Mouse (Mus musculus): ENCODE measurements at regions not wholly inside any gene's neighbourhood (a gene's known extent, or its start where the extent isn't known, plus 50 kb on each side); places are given as distances from the start of the nearest gene placed in this dataset.

GRCm38 (mm10) chr12:35863141-35863540, 62.3 kb upstream of the Agr3 start:
- DNase-seq (ENCODE audit: low spot score): no peak

- DNase-seq (ENCODE audit: low spot score): peak; percentile 34
Observed at GRCm38 (mm10) chr12:35853159-35853558, 72.3 kb upstream of the Agr3 start.

- DNase-seq (ENCODE audit: low spot score): no peak
Observed at GRCm38 (mm10) chr12:35846905-35847610, 78.4 kb upstream of the Agr3 start.

- DNase-seq (ENCODE audit: low spot score): no peak
Observed at GRCm38 (mm10) chr12:35836946-35837345, 88.5 kb upstream of the Agr3 start.

GRCm38 (mm10) chr12:35833285-35833684, 92.1 kb upstream of the Agr3 start:
- no peak for DNase-seq (ENCODE audit: low spot score)

DNA sequence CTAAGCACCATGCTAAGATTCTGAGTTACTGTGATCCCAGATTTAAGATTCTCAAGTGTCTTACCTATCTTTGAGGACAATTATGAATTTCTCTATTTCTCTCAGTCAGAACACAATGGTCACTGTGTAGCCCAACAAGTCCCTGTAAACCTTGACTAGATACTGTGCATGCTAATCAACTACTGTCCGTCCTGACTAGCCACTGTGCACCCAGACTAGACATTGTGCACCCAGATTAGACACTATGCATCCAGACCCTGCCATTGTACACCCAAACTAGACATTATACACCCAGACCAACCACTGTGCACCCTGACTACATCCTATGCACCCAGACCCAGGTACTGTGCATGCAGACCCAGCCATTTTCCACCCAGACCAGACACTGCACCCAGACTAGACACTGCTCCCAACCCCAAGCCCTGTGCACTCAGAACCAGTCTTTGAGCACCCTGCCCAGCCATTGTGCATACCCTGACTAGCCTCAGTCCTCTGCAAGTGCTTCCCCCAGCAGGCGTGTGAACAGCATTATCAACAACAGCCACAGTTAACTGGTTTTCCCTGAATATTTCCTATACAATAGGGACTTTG, 93.4 kb upstream of the Agr3 start:
- DNase-seq (ENCODE audit: low spot score): no peak

DNA sequence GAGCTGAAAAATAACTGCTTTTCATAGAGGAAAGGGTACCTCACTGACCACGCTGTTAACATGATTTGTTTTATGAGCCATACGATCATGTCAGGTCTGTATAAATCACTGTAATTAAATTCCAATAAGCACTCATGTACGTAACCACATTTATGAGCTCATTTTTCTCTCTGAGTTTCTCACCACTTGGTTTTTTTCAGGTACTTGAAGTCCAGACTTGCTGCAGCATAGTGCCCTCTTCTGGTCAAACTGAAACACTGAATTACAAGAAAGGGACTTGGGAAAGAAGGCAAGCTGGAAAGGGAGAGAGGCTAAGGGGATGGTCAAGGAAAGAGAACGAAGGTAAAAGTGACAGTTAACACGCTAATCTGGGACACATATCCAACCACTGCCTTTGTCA, 94.2 kb upstream of the Agr3 start:
- DNase-seq (ENCODE audit: low spot score): peak; percentile 24

DNA sequence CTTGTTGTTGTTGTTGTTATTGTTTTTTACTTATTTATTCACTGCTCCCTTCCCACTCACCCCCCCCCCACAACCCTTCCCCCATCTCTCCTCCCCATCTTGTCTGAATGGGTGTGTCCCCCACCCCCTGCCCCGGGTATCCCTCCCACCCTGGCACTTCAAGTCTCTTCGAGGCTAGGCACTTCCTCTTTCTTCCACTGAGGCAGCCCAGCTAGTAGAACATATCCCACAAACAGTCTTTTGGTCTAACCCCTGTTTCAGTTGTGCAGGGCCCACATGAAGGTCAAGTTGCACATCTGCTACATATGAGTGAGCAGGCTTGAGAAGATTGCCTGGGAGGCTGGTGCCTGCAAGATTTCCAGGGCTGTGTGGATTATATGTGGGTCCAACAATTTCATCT, 97.6 kb upstream of the Agr3 start:
- no peak for DNase-seq (ENCODE audit: low spot score)

DNA sequence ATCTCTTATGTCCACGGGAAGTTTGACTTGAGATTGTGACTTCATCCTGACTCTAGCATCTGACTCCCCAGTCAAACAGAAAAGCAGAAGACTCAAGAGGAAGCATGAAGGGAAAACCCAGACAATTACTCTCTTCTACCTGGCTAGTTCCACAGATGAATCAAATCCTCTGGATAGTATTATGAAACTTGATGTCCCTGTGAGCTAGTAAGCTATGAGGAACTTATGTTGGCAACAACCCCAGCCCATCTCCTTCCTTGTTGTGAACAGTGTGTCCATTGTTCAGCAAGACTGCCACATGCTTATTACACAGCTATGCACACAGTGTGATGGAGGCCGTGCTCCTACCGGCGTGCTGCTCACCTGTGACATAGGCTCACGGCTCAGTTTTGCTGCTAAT, 98.4 kb upstream of the Agr3 start:
- DNase-seq (ENCODE audit: low spot score): no peak

- no peak for DNase-seq (ENCODE audit: low spot score)
Observed at GRCm38 (mm10) chr12:35824587-35824987, 100.8 kb upstream of the Agr3 start.

DNA sequence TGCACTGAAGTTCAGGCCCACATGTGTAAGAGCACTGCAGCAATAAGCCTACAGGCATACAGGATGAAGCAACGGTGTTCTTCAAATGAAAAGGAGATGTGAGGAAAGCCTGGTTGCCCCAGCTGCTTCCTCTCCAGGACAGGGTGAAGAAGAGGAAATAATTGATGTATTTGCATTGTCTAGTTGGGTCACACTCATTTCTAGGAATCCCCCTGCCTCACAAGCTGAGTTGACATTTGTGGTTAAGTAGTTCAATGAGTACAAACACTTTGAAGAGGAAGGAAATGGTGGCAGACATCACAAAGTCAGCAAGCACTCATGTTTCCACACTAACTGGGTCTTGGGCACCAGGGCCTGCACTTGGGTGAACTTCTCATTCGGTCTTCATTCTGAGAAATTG, 126.2 kb upstream of the Agr3 start:
- DNase-seq (ENCODE audit: low spot score): no peak

GRCm38 (mm10) chr12:35775396-35775795, 150.0 kb upstream of the Agr3 start:
- DNase-seq (ENCODE audit: low spot score): no peak

DNA sequence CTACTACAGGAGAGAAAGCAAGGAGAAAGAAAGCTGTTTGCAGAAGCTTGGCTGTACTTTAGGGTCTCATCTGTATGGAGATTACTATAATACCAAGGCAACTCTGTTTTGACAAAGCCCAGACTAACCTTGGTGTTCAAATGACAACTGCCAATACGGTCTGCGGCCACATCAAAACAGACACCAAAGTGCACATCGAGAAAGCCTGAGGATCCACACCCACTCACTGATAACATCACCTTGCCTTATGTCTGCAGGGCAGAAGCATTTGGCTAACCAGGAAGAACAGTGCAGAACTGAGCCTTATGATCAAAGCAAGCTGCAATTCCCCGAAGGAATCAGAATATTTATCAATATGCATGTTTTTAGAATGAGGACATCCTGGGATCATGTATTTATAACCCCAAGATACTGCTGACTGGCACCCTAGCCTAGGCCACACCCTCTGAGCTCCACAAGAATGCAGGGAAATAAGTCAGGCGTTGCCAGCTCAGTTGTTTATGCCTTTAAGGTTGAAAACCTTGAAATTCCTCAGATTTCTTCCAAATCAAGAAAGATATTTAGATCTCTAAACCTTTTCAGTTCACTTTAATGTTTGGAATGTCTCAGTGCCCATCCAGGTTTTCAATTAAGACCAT, 154.9 kb upstream of the Agr3 start:
- no peak for DNase-seq (ENCODE audit: low spot score)

- DNase-seq (ENCODE audit: low spot score): no peak
Observed at GRCm38 (mm10) chr12:35758916-35759315, 166.5 kb upstream of the Agr3 start.

DNA sequence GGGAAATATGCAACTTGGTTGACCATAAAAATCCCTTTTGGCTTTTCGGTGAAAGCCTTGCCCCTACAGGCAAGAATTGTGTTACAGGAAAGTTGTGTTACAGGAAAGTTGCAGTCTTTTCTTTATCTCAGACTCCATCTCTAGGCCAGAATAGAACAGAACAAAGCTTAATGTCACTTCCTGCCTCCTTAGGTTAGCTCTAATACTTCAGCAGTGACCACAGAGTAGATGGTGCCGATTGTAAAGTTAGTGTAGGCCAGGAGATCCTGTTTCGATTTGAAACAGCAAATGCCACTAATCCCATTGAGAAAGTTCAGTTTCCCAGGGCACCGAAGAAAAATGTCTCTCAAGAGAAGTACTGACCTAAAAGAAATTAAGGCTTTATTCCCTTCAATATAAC, 170.3 kb upstream of the Agr3 start:
- no peak for DNase-seq (ENCODE audit: low spot score)

DNA sequence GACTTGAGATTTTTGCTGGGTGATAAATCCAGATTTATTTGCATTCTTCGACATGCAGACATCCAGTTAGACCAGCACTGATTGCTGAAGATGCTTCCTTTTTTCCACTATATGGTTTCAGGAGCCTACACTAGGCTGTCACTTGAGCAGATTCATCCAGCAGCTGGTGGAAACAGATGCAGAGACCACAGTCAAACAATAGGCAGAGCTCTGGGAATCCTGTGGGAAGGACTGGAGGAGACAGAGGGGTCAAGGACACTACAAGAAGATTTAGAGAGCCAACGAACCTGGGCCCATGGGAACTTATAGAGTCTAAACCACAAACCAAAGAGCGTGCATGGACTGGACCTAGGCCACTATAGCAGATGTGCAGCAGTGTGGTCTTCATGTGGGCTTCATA, 177.4 kb upstream of the Agr3 start:
- DNase-seq (ENCODE audit: low spot score): no peak

DNA sequence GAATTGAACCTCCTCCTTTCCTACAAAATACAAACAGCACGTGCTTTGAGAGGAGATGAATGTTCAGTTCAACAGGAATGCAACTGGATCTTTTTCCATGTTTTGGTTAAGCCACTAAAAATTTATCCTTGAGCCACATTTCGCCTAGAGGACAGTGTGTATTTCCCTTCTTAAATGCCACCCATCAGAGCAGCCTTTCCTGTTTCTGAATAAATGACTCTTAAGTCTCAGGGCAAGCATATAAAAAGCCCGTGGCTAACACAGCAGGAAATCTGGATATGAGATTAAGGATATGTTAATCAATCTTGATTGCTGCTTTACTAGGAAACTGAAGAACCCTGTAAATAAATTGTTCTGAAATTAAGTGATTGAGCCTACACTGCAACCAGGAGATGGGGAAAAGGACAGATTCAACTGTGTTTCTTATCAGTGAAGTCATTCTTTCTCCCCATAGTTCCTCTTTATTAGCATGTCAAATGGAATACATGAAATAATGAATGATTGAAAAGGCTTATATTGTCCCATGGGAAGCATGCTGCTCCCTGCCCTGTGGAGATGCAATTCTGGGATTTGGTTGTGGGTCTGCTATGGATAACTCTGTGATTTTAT, 178.6 kb upstream of the Agr3 start:
- no peak for DNase-seq (ENCODE audit: low spot score)

DNA sequence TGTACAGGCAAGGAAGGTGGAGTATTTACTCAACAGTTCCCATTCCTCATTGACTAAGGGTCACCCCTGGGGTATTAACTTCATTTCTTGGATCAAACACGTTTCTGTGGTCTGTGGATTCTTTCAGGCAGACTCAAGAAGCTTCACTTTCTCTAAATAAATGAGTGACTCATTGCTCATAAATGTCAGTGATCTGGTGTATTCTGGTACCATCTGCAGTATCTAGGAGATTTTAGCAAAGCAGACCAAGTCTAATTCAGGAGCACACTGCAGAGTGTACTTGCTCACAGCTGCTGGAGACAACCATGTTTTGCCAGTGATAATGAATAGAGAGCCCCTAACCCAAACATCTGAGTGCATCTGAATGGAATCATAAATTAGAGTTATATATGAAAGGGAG, 182.7 kb upstream of the Agr3 start:
- DNase-seq (ENCODE audit: low spot score): no peak

DNA sequence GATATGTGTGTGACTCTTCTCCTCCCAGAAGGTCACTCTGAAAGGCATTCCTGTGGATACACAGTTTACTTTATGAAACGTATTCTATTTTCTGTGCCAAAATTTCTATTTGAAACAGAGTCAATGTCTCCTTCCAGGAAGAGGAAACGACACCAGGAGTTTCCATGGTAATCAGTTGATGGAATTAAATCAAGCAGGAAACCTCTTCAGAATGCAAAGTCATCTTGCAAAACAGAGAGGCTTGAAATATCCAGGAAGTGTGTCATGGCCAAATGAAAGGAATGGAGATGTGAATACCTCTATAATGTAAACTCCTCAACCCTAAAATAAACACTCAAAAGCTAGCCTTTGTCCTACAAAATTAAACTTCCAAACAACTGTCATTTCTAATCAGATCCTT, 189.0 kb upstream of the Agr3 start:
- no peak for DNase-seq (ENCODE audit: low spot score)

GRCm38 (mm10) chr12:35735002-35735401, 190.4 kb upstream of the Agr3 start:
- no peak for DNase-seq (ENCODE audit: low spot score)

DNA sequence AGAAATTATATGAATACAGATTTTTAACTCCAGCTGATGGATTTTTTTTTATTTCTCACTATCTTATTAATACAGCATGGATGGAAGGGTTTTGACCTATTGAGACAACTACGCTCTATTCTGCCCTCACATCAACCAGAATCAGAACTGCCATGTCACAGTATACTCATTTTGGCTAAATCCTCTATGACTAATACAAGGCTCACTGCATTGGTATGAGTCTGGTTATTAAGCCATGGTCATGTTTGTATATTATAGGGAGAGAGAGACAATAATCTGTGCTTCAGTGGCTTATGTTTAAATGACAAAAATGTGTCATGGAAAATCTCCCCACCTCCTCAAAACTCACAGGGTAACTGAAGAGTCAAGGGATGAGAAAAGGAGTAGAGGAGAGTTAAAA, 191.0 kb upstream of the Agr3 start:
- DNase-seq (ENCODE audit: low spot score): no peak

- no peak for DNase-seq (ENCODE audit: low spot score)
Observed at GRCm38 (mm10) chr12:35733580-35733979, 191.8 kb upstream of the Agr3 start.

GRCm38 (mm10) chr12:35725910-35726309, 191.1 kb upstream of the Ahr start:
- no peak for DNase-seq (ENCODE audit: low spot score)
